Mouse (Mus musculus) myocyte (in vitro differentiated cells): ENCODE data around the gene Cmtm3.

ENCODE experiments used
- CEBPB ChIP-seq: IDR thresholded peaks from 2 replicates; pipeline ENCODE4 v1.6.1; 2011; ENCODE audit warnings: mild to moderate bottlenecking, moderate library complexity; ENCODE audit not compliant: poor library complexity, insufficient read depth, severe bottlenecking
- MAX ChIP-seq: IDR thresholded peaks from one replicate; pipeline ENCODE4 v1.6.1; 2011; ENCODE audit warnings: low read depth, mild to moderate bottlenecking, control low read depth
- MYOD1 ChIP-seq, 3 experiments: IDR thresholded peaks; one replicate each; pipeline ENCODE4 v1.6.1; 2011; ENCODE audit warnings: control low read depth in 2 of 3, low read depth in 2 of 3, mild to moderate bottlenecking in 2 of 3, moderate library complexity in 1 of 3; ENCODE audit not compliant: insufficient read length in 2 of 3, control insufficient read depth in 1 of 3
- MYOG ChIP-seq, 3 experiments: IDR thresholded peaks; one replicate each; pipeline ENCODE4 v1.6.1; 2011; ENCODE audit warnings: control low read depth in 2 of 3, low read depth in 2 of 3, mild to moderate bottlenecking in 2 of 3; ENCODE audit not compliant: insufficient read length in 2 of 3, control insufficient read depth in 1 of 3, insufficient read depth in 1 of 3
- POLR2A ChIP-seq: IDR thresholded peaks from one replicate; pipeline ENCODE4 v1.6.1; 2011; ENCODE audit warnings: low read depth, mild to moderate bottlenecking, control low read depth, moderate library complexity; ENCODE audit not compliant: insufficient read length
- TCF12 ChIP-seq: IDR thresholded peaks from one replicate; pipeline ENCODE4 v1.6.1; 2011; ENCODE audit warnings: mild to moderate bottlenecking, control low read depth; ENCODE audit not compliant: poor library complexity, insufficient read depth, severe bottlenecking
- TCF3 ChIP-seq: IDR thresholded peaks from one replicate; pipeline ENCODE4 v1.6.1; 2011; ENCODE audit warnings: low read depth, control low read depth; ENCODE audit not compliant: insufficient read length
- USF1 ChIP-seq: IDR thresholded peaks from one replicate; pipeline ENCODE4 v1.6.1; 2011; ENCODE audit warnings: low read depth, mild to moderate bottlenecking, control low read depth, moderate library complexity

DNA sequence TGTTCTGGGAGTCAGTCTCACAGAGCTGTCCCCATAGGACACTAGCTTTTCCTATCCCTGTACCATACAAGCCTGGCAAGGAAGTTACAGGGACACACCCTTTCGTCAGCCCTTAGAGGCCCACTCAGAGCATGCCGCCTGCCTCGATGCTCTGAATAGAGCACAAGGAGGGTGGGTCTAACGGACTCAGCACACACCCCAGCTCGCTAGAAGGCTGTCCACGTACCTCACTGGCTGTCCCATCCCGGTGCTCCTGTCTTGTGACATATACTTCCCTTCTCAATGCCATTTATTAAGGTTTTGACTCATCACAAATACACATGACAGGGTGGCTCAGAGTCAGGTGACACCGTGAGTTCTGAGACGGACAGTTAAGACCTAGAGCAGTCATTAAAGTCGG is 15.3 kb downstream of the Cmtm3 start:
- TF ChIP-seq TCF3 (no peak), MAX (no peak), MYOG (IDR thresholded peaks at IDR 0.05; ENCODE audit: control insufficient read depth in 1 of 3, insufficient read depth in 1 of 3, insufficient read length in 2 of 3, low read depth in 2 of 3) (no peak), POLR2A (no peak), USF1 (no peak), MYOD1 (IDR thresholded peaks at IDR 0.05; ENCODE audit: control insufficient read depth in 1 of 3, insufficient read length in 2 of 3, low read depth in 2 of 3) (no peak), CEBPB (no peak), TCF12 (no peak)
